Mouse (Mus musculus) cerebellum, adult 2 months (tissue): ENCODE results near the gene Asic1.
A peak's percentile ranks its signal among the peaks of the same experiment; 100 is the strongest.

Source experiments
- CTCF ChIP-seq: fragments of 200-500 bp; IDR thresholded peaks from 2 replicates; pipeline ENCODE4 v1.5.1; 2011; ENCODE audit warnings: low read depth, mild to moderate bottlenecking, control low read depth, low read length, moderate library complexity, borderline replicate concordance; ENCODE audit not compliant: insufficient read depth
- POLR2A ChIP-seq: fragments of 200-500 bp; IDR thresholded peaks from 2 replicates; pipeline ENCODE4 v1.6.1; 2011; ENCODE audit warnings: low read length, control low read depth, borderline replicate concordance; ENCODE audit not compliant: insufficient read depth

GRCm38 (mm10) chr15:99724292-99725021 lies 54.3 kb downstream of the Asic1 start:
- TF ChIP-seq CTCF (no peak; the same call in 1 of the 2 replicates), POLR2A (0 out of 2 replicates have a peak, but pooled peaks have one; percentile 15)
